Mouse (Mus musculus) forebrain, postnatal 0 days (tissue): ENCODE data around the gene Flywch2. TPM values are rescaled to one million over a fixed set of nuclear protein-coding genes. Genes with fewer than 3 reads are reported as not detected.

Experiments used
- ATAC-seq: fragments of 200-750 bp; cut with Nextera tagmentation; 2 replicates; pipeline ENCODE4 v1.8.0; 2017; ENCODE audit warnings: mild to moderate bottlenecking, moderate library complexity
- DNase-seq: peaks from one replicate; pipeline ENCODE4 v3.0.0-alpha.2; 2015
- H3K27ac ChIP-seq: fragments of 300-500 bp; sonication (generic); 2 replicates; pipeline ENCODE4 v1.5.1; 2014; ENCODE audit warnings: low read depth, mild to moderate bottlenecking, antibody characterized with exemption, low read length, moderate library complexity, mixed read lengths
- H3K27me3 ChIP-seq: fragments of 300-500 bp; sonication (generic); 2 replicates; pipeline ENCODE4 v1.6.1; 2014; ENCODE audit warnings: mild to moderate bottlenecking, low read length, mixed read lengths; ENCODE audit not compliant: insufficient read depth
- H3K36me3 ChIP-seq: fragments of 300-500 bp; sonication (generic); 2 replicates; pipeline ENCODE4 v1.6.1; 2014; ENCODE audit warnings: mild to moderate bottlenecking, moderate library complexity; ENCODE audit not compliant: insufficient read depth
- H3K4me1 ChIP-seq: fragments of 300-500 bp; sonication (generic); 2 replicates; pipeline ENCODE4 v1.6.1; 2014; ENCODE audit warnings: antibody characterized with exemption; ENCODE audit not compliant: insufficient read depth
- H3K4me2 ChIP-seq: fragments of 300-500 bp; sonication (generic); 2 replicates; pipeline ENCODE4 v1.6.1; 2014; ENCODE audit warnings: low read depth, mild to moderate bottlenecking, moderate library complexity
- H3K4me3 ChIP-seq: fragments of 300-500 bp; sonication (generic); 2 replicates; pipeline ENCODE4 v1.5.1; 2014; ENCODE audit warnings: low read depth, low read length, mixed read lengths
- H3K9ac ChIP-seq: fragments of 300-500 bp; sonication (generic); 2 replicates; pipeline ENCODE4 v1.6.1; 2014; ENCODE audit warnings: mild to moderate bottlenecking
- H3K9me3 ChIP-seq: fragments of 300-500 bp; sonication (generic); 2 replicates; pipeline ENCODE4 v1.6.1; 2016; ENCODE audit warnings: low read length
- CTCF ChIP-seq: sonication (generic); IDR thresholded peaks from 2 replicates; pipeline ENCODE4 v1.5.1; 2016; ENCODE audit warnings: antibody characterized with exemption, control low read depth, low read depth
- WGBS: fragments of 180-500 bp; shearing (Covaris S2); extraction: QIAGEN DNeasy Blood & Tissue Kit; methylation state at CpG from one replicate; pipeline ENCODE4 v1.1.7; 2014; 5-methylcytosine and 5-hydroxymethylcytosine counted together
- polyA plus RNA-seq: library from polyadenylated mRNA; unstranded; fragments of >200 nt; fragmentation: Nextera tagmentation; extraction: Ambion mirVana; gene quantifications from 2 replicates; pipeline ENCODE4 v1.2.1, GENCODE M21; 2015
- total RNA-seq: library from RNA; depleted of rRNA; stranded (reverse); fragments of >200 nt; gene quantifications from 2 replicates; pipeline ENCODE4 v1.2.3, GENCODE M21; 2014

The Flywch2 gene
- total and polyA plus RNA-seq, 2 experiments from 2014 or later: 55.0 to 77.4 TPM

DNA sequence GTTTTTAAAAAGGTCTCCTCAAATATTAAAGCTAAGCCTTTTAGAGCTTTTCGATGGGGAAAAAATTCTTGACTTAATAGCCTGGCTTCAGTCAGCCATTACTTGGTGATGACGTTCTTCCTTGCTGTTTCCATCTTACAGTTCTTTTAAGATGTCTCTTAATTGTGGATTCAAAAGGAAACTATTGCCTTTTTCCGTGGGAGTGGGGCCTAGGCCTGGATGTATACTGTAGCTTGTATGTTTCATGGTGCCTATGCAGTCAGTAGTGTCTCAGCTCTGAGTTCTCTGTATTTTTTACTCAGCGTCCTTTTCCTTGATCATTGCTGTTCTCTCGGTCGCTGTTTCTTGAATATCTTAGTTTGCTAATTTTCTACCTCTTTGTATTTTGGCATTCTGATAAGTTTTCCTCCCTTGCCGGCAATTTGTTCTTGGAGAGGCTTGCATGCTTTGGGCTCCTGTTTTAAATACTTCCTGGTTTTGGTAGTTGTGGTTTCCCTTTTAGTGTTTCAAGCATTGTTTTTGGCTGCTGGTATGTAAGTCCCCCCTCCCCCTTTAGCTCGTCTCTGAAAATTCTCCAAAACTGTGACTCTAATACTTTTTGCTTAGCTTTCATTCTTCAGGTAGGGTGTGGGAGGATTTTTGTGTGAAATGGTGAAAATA, 18.7 kb upstream of the Flywch2 start:
- DNase-seq (no peak), ATAC-seq (no peak)
- H3K9ac ChIP-seq: peak overlapping the region; percentile 87
- H3K27ac ChIP-seq: no peak overlapping the region
- WGBS: 3% methylated on average over 8 of the region's 8 CpGs
- H3K4me2 ChIP-seq: peak overlapping the region; percentile 80
- peak overlapping the region; percentile 97 for H3K4me3 ChIP-seq
- H3K36me3 ChIP-seq: peaks cover 22% of the 10 kb centered on the region
- no peaks in the 10 kb centered on the region for H3K9me3 ChIP-seq
- H3K27me3 ChIP-seq: no peaks in the 10 kb centered on the region
- H3K4me1 ChIP-seq: peaks cover 24% of the 10 kb centered on the region
- TF ChIP-seq CTCF: no peak

DNA sequence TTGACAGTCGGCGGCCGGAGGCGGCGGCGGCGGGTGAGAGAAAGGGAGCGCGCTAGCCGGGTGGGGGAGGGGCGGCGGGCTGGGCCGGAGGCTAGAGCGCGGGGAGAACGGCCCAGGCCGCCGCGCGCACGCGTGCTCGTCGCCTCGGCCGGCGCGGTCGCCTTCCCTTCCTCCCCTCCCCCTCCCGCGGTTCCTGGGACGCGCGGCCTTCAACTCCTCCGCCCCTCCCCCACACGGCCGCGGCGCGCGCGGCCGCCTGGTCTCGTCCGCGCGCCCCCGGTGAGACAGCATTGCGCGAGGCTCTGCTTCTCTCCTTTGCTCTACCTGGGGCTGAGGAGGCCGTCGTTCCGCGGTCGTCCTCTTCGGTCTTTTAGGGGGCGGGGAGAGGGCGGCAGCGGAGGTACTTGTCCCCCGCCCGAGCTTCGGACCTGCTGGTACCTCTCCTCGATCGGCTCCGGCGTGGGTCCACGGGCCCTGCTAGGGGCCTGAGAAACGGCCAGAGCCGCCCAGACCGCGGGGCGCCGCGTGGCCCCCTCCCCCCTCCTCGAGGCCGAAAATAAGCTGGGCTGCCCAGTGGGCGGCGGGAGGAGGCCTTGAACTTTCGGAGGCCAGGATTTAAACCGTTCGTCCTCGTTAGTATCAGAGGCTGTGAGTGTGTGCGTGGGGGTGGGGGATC, 17.6 kb upstream of the Flywch2 start:
- WGBS: 0% methylated on average over 65 of the region's 83 CpGs

DNA sequence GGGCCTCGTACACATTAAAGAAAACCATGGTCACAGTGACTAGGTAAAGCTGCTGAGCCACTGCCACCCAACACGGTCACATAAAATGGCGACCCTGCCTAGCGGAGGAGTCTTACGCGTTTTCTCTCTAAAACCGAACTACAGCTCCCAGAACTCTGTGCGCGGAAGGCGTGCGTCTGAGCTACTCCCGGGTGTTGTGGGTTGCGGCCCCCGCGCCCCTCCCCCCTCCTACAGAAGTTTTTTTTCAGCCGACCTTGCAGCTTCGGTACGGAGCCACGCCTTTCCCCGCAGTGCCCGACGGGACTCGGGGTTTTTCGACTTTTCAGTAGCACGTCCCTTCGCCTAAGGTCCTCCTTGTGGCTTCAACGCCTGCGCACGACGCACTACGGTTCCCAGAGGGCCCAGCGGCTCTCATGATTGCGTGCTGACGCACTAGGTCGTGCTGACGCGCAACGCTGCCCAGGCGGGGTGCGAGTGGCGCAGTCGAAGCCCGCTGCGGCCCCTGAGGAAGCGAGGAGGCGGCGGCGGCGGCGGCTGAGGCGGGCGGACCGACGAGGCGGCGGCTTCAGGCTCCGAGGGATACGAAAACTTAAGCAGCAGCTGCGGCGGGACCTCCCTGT, 17.0 kb upstream of the Flywch2 start:
- H3K36me3 ChIP-seq: peaks cover 6% of the 10 kb centered on the region
- peak overlapping the region; percentile 80 for H3K4me2 ChIP-seq
- under 1% methylated on average over 60 of the region's 60 CpGs for WGBS

More for the DNA sequence above, 17.6 kb upstream of the Flywch2 start:
- H3K9me3 ChIP-seq: no peaks in the 10 kb centered on the region
- H3K27ac ChIP-seq: peak overlapping the region; percentile 97
- H3K4me3 ChIP-seq: peak overlapping the region; percentile 97
- H3K4me1 ChIP-seq: peaks cover 24% of the 10 kb centered on the region
- H3K4me2 ChIP-seq: peak overlapping the region; percentile 80
- peaks cover 11% of the 10 kb centered on the region for H3K36me3 ChIP-seq
- ATAC-seq (peak; percentile 23), DNase-seq (peak; percentile 85)
- H3K27me3 ChIP-seq: no peaks in the 10 kb centered on the region
- no peak for TF ChIP-seq CTCF
- peak overlapping the region; percentile 87 for H3K9ac ChIP-seq

DNA sequence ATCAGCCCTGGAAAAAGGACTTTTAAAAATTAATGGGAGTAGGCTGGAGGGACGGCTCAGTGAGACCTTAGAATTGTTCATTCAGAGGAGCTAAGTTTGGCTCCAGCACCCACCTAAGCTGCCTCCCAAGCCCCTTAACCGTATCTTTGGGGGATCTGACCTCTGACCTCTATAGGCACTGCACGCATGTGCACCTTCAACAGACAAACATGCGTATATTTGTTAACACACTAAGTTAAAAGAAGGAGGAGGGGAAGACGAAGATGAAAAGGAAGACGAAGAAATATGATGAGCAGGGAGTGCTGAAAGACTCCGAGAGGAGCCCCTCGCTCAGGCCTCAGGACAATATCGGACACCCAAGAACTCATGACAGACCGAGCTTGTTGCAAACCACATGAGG, 15.7 kb upstream of the Flywch2 start:
- peaks cover 24% of the 10 kb centered on the region for H3K4me1 ChIP-seq
- no peak overlapping the region for H3K4me2 ChIP-seq
- no peak overlapping the region for H3K4me3 ChIP-seq
- TF ChIP-seq CTCF: no peak
- ATAC-seq (no peak), DNase-seq (no peak)
- 94% methylated on average over 10 of the region's 10 CpGs for WGBS
- H3K9me3 ChIP-seq: no peaks in the 10 kb centered on the region
- H3K27ac ChIP-seq: no peak overlapping the region
- no peaks in the 10 kb centered on the region for H3K27me3 ChIP-seq
- H3K36me3 ChIP-seq: no peaks in the 10 kb centered on the region
- H3K9ac ChIP-seq: no peak overlapping the region

More for the DNA sequence above, 17.0 kb upstream of the Flywch2 start:
- peaks cover 24% of the 10 kb centered on the region for H3K4me1 ChIP-seq
- H3K9me3 ChIP-seq: no peaks in the 10 kb centered on the region
- H3K27me3 ChIP-seq: no peaks in the 10 kb centered on the region
- ATAC-seq (peak; percentile 98), DNase-seq (peak; percentile 100)
- H3K9ac ChIP-seq: peak overlapping the region; percentile 87
- peak overlapping the region; percentile 97 for H3K27ac ChIP-seq
- H3K4me3 ChIP-seq: peak overlapping the region; percentile 97
- TF ChIP-seq CTCF: no peak

DNA sequence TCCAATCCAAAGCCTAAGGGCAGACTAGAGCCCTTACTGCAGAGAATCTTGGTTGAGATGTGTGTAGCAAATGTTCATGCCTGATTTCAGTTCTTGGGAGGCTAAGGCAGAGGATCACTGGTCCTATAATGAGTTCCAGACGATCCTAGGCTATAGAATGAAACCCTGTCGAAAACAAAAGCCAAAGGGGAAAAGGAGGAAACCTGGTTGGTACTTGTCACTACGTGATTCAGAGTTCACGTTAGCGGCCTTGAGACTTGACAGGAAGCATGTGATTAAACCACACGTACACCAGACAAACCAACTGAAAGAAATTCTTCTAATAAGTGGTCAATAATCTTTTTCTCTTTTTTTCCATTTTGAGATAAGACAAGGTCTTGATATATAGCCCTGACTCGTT, 11.4 kb upstream of the Flywch2 start:
- TF ChIP-seq CTCF: no peak
- DNase-seq (no peak), ATAC-seq (no peak)
- H3K4me3 ChIP-seq: no peak overlapping the region
- H3K9ac ChIP-seq: no peak overlapping the region
- H3K9me3 ChIP-seq: no peaks in the 10 kb centered on the region
- H3K4me2 ChIP-seq: no peak overlapping the region
- WGBS: 79% methylated on average over 7 of the region's 7 CpGs
- H3K36me3 ChIP-seq: no peaks in the 10 kb centered on the region
- no peaks in the 10 kb centered on the region for H3K4me1 ChIP-seq
- H3K27ac ChIP-seq: no peak overlapping the region
- H3K27me3 ChIP-seq: no peaks in the 10 kb centered on the region

DNA sequence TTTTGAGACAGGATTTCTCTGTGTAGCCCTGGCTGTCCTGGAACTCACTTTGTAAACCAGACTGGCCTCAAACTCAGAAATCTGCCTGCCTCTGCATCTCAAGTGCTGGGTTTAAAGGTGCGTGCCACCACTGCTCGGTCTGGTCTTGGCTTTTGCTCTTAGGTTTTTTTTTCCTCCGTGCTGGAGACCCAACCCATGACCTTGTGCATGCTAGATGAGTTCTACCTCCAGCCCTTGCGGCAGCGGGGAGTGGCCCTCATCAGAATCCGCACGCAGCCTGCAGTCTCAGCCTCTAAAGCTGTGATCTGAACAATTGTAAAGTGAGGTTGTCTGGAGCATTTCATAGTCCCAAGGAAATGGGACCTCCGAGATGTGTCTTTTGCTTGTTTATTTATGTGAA, 9.4 kb upstream of the Flywch2 start:
- DNase-seq: no peak
- peaks cover 8% of the 10 kb centered on the region; the same call in 1 of the 2 replicates for H3K4me1 ChIP-seq
- no peak overlapping the region for H3K27ac ChIP-seq
- no peaks in the 10 kb centered on the region for H3K36me3 ChIP-seq
- no peak overlapping the region for H3K9ac ChIP-seq
- H3K4me2 ChIP-seq: no peak overlapping the region
- H3K27me3 ChIP-seq: no peaks in the 10 kb centered on the region
- no peak overlapping the region for H3K4me3 ChIP-seq
- no peak for TF ChIP-seq CTCF
- H3K9me3 ChIP-seq: no peaks in the 10 kb centered on the region
- WGBS: 93% methylated on average over 8 of the region's 8 CpGs
- ATAC-seq: no peak

DNA sequence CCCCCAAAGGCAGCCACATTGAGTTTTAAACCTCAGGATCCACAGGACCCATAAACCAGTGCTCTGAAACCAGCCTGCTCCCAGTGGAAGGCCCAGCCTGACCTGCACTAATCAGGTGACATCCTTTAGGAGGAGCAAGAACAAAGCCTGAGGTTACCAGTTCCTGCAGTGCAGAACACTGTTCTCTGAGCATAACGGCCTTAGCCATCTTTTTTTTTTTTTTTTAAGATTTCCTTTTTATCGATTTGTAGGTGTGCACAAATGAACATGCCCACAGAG, 5.1 kb upstream of the Flywch2 start:
- no peak for TF ChIP-seq CTCF
- no peak for DNase-seq
- H3K9me3 ChIP-seq: no peaks in the 10 kb centered on the region
- H3K27ac ChIP-seq: peak overlapping the region; percentile 87
- peak overlapping the region; percentile 86 for H3K4me2 ChIP-seq
- H3K27me3 ChIP-seq: no peaks in the 10 kb centered on the region
- ATAC-seq: no peak
- peak overlapping the region; percentile 44 for H3K4me3 ChIP-seq
- peak overlapping the region; percentile 86 for H3K9ac ChIP-seq
- no peaks in the 10 kb centered on the region for H3K36me3 ChIP-seq
- peaks cover 16% of the 10 kb centered on the region for H3K4me1 ChIP-seq
- WGBS: 50% methylated on average over 2 of the region's 2 CpGs
